Mouse (Mus musculus): ENCODE measurements around the gene Ensa. TPM values are rescaled to one million over a fixed set of nuclear protein-coding genes. Genes with fewer than 3 reads are reported as not detected.

The Ensa gene
- polyA plus RNA-seq, 1 experiment from 2014 or later = 85.1 TPM

DNA sequence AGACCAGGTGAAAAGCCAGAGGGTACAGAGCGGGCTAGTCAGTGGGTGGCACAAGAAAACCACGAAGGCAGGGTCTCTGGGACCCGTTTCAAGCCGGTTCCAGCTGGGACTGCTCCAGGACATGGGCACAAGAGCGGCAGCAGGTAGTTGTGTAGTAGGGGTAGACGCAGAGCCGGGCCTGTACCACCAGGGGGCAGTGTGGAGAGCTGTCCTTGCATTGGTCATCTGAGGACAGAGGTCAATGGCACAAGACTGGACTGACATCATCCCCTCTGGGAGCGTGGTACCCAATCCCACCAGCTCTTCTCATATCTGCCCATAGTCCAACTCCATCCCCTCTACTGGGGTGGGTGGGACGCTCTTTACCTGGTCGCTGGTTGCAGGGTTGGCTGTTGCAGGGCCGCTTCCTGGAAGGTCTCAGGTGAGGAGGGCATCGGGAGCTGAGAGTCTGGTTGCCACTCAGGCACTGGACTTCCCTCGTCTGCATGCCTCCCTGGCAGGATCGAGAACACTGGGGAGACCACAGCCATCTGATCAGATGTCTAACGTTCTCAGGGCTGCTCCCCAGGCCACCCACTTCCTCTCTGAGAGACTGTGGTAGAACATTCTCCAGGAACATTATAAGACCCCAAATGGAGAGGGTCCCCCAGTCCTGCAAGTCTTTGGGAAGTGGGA lies 52.1 kb downstream of the Ensa start:
- peaks cover 9% of the 10 kb centered on the region for H3K4me1 ChIP-seq (replicated peaks; ENCODE audit: control insufficient read depth, insufficient read depth, low read length)
- H3K27ac ChIP-seq (ENCODE audit: low read depth, low read length) = no peak overlapping the region
- H3K4me2 ChIP-seq (ENCODE audit: low read depth, low read length, severe bottlenecking) = no peak overlapping the region
- peak; percentile 36; the same call in 1 of the 2 replicates for ATAC-seq (replicated peaks; ENCODE audit: low FRiP score)
- no peaks in the 10 kb centered on the region for H3K9me3 ChIP-seq (ENCODE audit: control insufficient read depth, low read length)
- no peak overlapping the region for H3K9ac ChIP-seq (ENCODE audit: low read length)
- 55% methylated on average over 15 of the region's 15 CpGs for WGBS
- no peaks in the 10 kb centered on the region for H3K36me3 ChIP-seq (ENCODE audit: control insufficient read depth, insufficient read depth, low read length)
- H3K27me3 ChIP-seq (ENCODE audit: control insufficient read depth, insufficient read depth, low read length) = no peaks in the 10 kb centered on the region
- DNase-seq (ENCODE audit: low spot score) = peak; percentile 85
- H3K4me3 ChIP-seq (ENCODE audit: low read depth, low read length) = no peak overlapping the region

DNA sequence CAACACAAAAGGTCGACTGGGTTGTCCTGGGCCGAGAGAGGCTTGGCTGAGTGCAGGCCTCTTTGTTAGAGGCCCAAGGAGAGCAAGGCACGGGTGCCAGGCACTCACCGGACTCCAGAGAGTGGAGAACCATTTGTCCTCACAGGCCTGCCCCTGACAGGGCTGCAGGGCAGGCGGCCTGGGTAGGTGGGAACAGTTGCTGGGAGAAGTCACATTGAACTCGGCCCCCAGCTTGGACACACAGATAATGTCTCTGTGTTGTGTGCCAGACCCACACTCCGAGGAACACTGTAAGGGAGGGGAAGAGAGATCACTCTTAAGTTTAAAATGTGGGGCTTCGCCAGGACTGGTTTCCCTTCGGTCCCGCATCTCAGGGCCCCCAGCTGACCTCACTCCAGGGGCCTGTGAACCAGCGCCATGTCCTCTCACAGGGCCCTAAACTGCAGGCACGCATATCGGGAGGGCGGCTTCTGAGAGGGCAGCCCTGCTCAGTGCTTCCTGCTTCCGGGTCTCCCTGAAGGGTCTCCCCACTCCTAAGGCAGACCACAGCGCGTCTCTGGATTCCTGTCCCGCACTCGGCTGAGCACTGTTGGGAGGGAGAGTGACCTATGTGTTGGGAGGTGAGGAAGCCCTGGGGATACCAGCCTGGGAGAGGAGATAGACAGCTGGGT lies 52.8 kb downstream of the Ensa start:
- no peak overlapping the region for H3K9ac ChIP-seq (ENCODE audit: low read length)
- no peak overlapping the region for H3K4me2 ChIP-seq (ENCODE audit: low read depth, low read length, severe bottlenecking)
- DNase-seq (ENCODE audit: low spot score) = no peak
- peaks cover 9% of the 10 kb centered on the region for H3K4me1 ChIP-seq (replicated peaks; ENCODE audit: control insufficient read depth, insufficient read depth, low read length)
- H3K9me3 ChIP-seq (ENCODE audit: control insufficient read depth, low read length) = no peaks in the 10 kb centered on the region
- 83% methylated on average over 19 of the region's 19 CpGs for WGBS
- no peak overlapping the region for H3K4me3 ChIP-seq (ENCODE audit: low read depth, low read length)
- no peaks in the 10 kb centered on the region for H3K36me3 ChIP-seq (ENCODE audit: control insufficient read depth, insufficient read depth, low read length)
- H3K27me3 ChIP-seq (ENCODE audit: control insufficient read depth, insufficient read depth, low read length) = no peaks in the 10 kb centered on the region
- H3K27ac ChIP-seq (ENCODE audit: low read depth, low read length) = no peak overlapping the region
- ATAC-seq (replicated peaks; ENCODE audit: low FRiP score) = no peak

DNA sequence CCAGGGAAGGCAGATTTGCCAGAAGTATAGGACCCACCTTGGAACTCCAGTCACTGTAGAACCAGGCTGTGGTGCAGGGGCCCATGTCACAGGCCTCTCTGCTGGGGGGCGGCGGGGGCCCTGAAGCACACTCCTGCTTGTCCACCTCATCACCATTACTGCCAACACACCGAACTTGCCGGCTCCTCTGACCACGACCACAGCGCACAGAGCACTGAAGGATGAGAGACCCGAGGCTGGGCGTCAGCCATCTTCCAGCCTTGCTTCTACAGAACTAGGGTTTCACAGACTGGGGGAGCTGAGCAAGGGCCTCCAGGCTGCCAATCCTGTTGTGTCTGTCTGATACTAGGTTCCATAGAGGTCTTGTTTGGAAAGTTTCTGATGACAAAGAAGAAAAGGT lies 54.8 kb downstream of the Ensa start:
- H3K4me1 ChIP-seq (replicated peaks; ENCODE audit: control insufficient read depth, insufficient read depth, low read length) = 0 out of 2 replicates have a peak, but pooled peaks cover 2% of the 10 kb centered on the region
- H3K9me3 ChIP-seq (ENCODE audit: control insufficient read depth, low read length) = no peaks in the 10 kb centered on the region
- 91% methylated on average over 8 of the region's 8 CpGs for WGBS
- H3K36me3 ChIP-seq (ENCODE audit: control insufficient read depth, insufficient read depth, low read length) = no peaks in the 10 kb centered on the region
- H3K4me3 ChIP-seq (ENCODE audit: low read depth, low read length) = no peak overlapping the region
- no peak overlapping the region for H3K4me2 ChIP-seq (ENCODE audit: low read depth, low read length, severe bottlenecking)
- H3K27me3 ChIP-seq (ENCODE audit: control insufficient read depth, insufficient read depth, low read length) = no peaks in the 10 kb centered on the region
- H3K9ac ChIP-seq (ENCODE audit: low read length) = no peak overlapping the region
- ATAC-seq (replicated peaks; ENCODE audit: low FRiP score) (no peak), DNase-seq (ENCODE audit: low spot score) (no peak)
- H3K27ac ChIP-seq (ENCODE audit: low read depth, low read length) = no peak overlapping the region

DNA sequence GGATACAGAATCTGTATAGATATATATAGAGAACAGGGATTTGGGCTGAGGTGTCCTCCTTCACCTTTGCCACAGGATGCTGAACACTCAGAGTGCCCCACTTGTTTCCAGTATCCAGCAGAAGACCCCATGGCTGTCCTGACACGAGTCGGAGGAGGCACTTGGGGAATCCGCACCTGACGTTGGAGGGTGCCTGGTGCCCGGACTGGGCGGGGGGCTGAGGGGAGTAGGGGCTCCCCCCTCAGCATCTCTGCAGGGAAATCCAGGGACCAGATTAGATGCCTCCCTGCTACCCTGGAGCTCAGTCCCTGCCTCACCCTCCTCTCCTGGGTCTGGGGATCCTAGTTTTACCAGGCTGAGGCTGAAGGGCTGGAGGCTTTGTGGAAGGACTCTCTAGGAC lies 55.9 kb downstream of the Ensa start:
- WGBS = 89% methylated on average over 6 of the region's 6 CpGs
- no peak for DNase-seq (ENCODE audit: low spot score)
- no peaks in the 10 kb centered on the region for H3K9me3 ChIP-seq (ENCODE audit: control insufficient read depth, low read length)
- ATAC-seq (replicated peaks; ENCODE audit: low FRiP score) = no peak
- H3K27me3 ChIP-seq (ENCODE audit: control insufficient read depth, insufficient read depth, low read length) = no peaks in the 10 kb centered on the region
- H3K36me3 ChIP-seq (ENCODE audit: control insufficient read depth, insufficient read depth, low read length) = no peaks in the 10 kb centered on the region
- H3K4me3 ChIP-seq (ENCODE audit: low read depth, low read length) = no peak overlapping the region
- H3K9ac ChIP-seq (ENCODE audit: low read length) = no peak overlapping the region
- H3K27ac ChIP-seq (ENCODE audit: low read depth, low read length) = no peak overlapping the region
- no peaks in the 10 kb centered on the region for H3K4me1 ChIP-seq (replicated peaks; ENCODE audit: control insufficient read depth, insufficient read depth, low read length)
- no peak overlapping the region for H3K4me2 ChIP-seq (ENCODE audit: low read depth, low read length, severe bottlenecking)

DNA sequence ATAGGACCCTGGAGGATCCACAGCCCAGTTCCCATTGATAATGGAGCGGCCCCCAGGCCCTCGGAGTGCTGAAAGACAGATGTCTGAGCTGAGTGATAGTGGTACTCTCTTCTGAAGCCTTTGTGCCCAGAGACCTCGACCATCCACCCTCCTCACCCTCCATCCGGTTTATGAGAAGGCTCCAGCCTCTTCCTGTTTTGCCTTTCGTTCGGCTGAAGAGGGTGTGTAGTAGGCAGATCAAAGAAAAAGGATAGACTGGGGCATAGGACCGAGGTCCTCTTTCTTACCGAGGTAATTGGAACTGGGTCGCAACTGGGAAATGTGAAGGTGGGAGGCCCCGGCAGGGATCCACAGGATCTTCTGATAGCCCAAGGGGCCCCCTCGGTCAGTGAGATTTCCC lies 56.6 kb downstream of the Ensa start:
- no peaks in the 10 kb centered on the region for H3K4me1 ChIP-seq (replicated peaks; ENCODE audit: control insufficient read depth, insufficient read depth, low read length)
- ATAC-seq (replicated peaks; ENCODE audit: low FRiP score) = no peak

More for the DNA sequence above, 56.6 kb downstream of the Ensa start:
- Histone ChIP-seq H3K4me3 (ENCODE audit: low read depth, low read length) (no peak overlapping the region), H3K27ac (ENCODE audit: low read depth, low read length) (no peak overlapping the region), H3K9ac (ENCODE audit: low read length) (no peak overlapping the region), H3K27me3 (ENCODE audit: control insufficient read depth, insufficient read depth, low read length) (no peaks in the 10 kb centered on the region), H3K9me3 (ENCODE audit: control insufficient read depth, low read length) (no peaks in the 10 kb centered on the region), H3K4me2 (ENCODE audit: low read depth, low read length, severe bottlenecking) (no peak overlapping the region), H3K36me3 (ENCODE audit: control insufficient read depth, insufficient read depth, low read length) (no peaks in the 10 kb centered on the region)
- no peak for DNase-seq (ENCODE audit: low spot score)
- 66% methylated on average over 11 of the region's 11 CpGs for WGBS

Other genes starting within 250 kb of the Ensa start
- gene 4930558C23Rik, start 222.2 kb upstream of the Ensa start, polyA plus RNA-seq (2014; fragmentation: Nextera tagmentation; extraction: Ambion mirVana) = not detected in 2 replicates
- 26.7 and 27.8 TPM in 2 replicates for gene Arnt, start 190.6 kb upstream of the Ensa start, polyA plus RNA-seq (2014; fragmentation: Nextera tagmentation; extraction: Ambion mirVana)
- gene Ctsk, start 125.7 kb upstream of the Ensa start, polyA plus RNA-seq (2014; fragmentation: Nextera tagmentation; extraction: Ambion mirVana) = 5.0 and 5.6 TPM in 2 replicates
- gene Ctss, start 98.2 kb upstream of the Ensa start, polyA plus RNA-seq (2014; fragmentation: Nextera tagmentation; extraction: Ambion mirVana) = 4.9 and 6.9 TPM in 2 replicates
- not detected in 2 replicates for gene Hormad1, start 65.3 kb upstream of the Ensa start, polyA plus RNA-seq (2014; fragmentation: Nextera tagmentation; extraction: Ambion mirVana)
- 35.1 and 36.1 TPM in 2 replicates for gene Golph3l, start 36.1 kb upstream of the Ensa start, polyA plus RNA-seq (2014; fragmentation: Nextera tagmentation; extraction: Ambion mirVana)
- 66.8 and 69.9 TPM in 2 replicates for gene Mcl1, start 33.8 kb downstream of the Ensa start, polyA plus RNA-seq (2014; fragmentation: Nextera tagmentation; extraction: Ambion mirVana)
- gene Adamtsl4, start 62.9 kb downstream of the Ensa start, polyA plus RNA-seq (2014; fragmentation: Nextera tagmentation; extraction: Ambion mirVana) = 0.64 and 1.6 TPM in 2 replicates
- 17.2 and 19.4 TPM in 2 replicates for gene Ecm1, start 114.6 kb downstream of the Ensa start, polyA plus RNA-seq (2014; fragmentation: Nextera tagmentation; extraction: Ambion mirVana)
- 54.9 and 61.6 TPM in 2 replicates for gene Tars2, start 135.2 kb downstream of the Ensa start, polyA plus RNA-seq (2014; fragmentation: Nextera tagmentation; extraction: Ambion mirVana)
- gene Rprd2, start 193.9 kb downstream of the Ensa start, polyA plus RNA-seq (2014; fragmentation: Nextera tagmentation; extraction: Ambion mirVana) = 23.8 and 24.6 TPM in 2 replicates
- 69.7 and 75.5 TPM in 2 replicates for gene Prpf3, start 230.9 kb downstream of the Ensa start, polyA plus RNA-seq (2014; fragmentation: Nextera tagmentation; extraction: Ambion mirVana)
- 317 and 322 TPM in 2 replicates for gene Mrps21, start 246.5 kb downstream of the Ensa start, polyA plus RNA-seq (2014; fragmentation: Nextera tagmentation; extraction: Ambion mirVana)